Mouse (Mus musculus) stomach, embryonic 14.5 days (tissue): ENCODE results near the gene Tex2. TPM values are rescaled to one million over a fixed set of nuclear protein-coding genes. Genes with fewer than 3 reads are reported as not detected.

ENCODE experiments used
- polyA plus RNA-seq: library from polyadenylated mRNA; unstranded; fragments of >200 nt; fragmentation: Nextera tagmentation; extraction: Ambion mirVana; gene quantifications from 2 replicates; pipeline ENCODE4 v1.2.1, GENCODE M21; 2014

Tex2 gene
- polyA plus RNA-seq, 1 experiment from 2014 or later, result 9.8 TPM

Other genes starting within 250 kb of the Tex2 start
- gene Prr29, start 248.0 kb downstream of the Tex2 start, polyA plus RNA-seq, result 0.49 and 0.77 TPM in 2 replicates
- gene Icam2, start 225.3 kb downstream of the Tex2 start, polyA plus RNA-seq, result 43.3 and 43.4 TPM in 2 replicates
- gene Ern1, start 125.6 kb downstream of the Tex2 start, polyA plus RNA-seq, result 7.6 and 11.2 TPM in 2 replicates
- gene Pecam1, start 137.2 kb upstream of the Tex2 start, polyA plus RNA-seq, result 41.9 and 45.2 TPM in 2 replicates
- 1.9 and 2.8 TPM in 2 replicates for gene Milr1, start 137.8 kb upstream of the Tex2 start, polyA plus RNA-seq
- 10.1 and 11.8 TPM in 2 replicates for gene Polg2, start 166.1 kb upstream of the Tex2 start, polyA plus RNA-seq
- 396 and 414 TPM in 2 replicates for gene Ddx5, start 175.8 kb upstream of the Tex2 start, polyA plus RNA-seq
- 22.0 and 22.7 TPM in 2 replicates for gene Cep95, start 175.8 kb upstream of the Tex2 start, polyA plus RNA-seq